Mouse (Mus musculus) stomach, embryonic 16.5 days (tissue): Measurements from ENCODE around the gene Wdfy1. TPM values are rescaled to one million over a fixed set of nuclear protein-coding genes. Genes with fewer than 3 reads are reported as not detected.

Experiments
- ATAC-seq: fragments of 200-750 bp; cut with Nextera tagmentation; 2 replicates; pipeline ENCODE4 v1.8.0; 2017; ENCODE audit warnings: moderate number of reproducible peaks, moderate TSS enrichment; ENCODE audit not compliant: insufficient read depth, low FRiP score
- H3K27ac ChIP-seq: fragments of 300-500 bp; sonication (generic); 2 replicates; pipeline ENCODE4 v1.5.1; 2014; ENCODE audit warnings: low read length
- H3K27me3 ChIP-seq: fragments of 300-500 bp; sonication (generic); 2 replicates; pipeline ENCODE4 v1.6.1; 2014; ENCODE audit warnings: low read length, control low read depth, mixed read lengths; ENCODE audit not compliant: control insufficient read depth, insufficient read depth
- H3K36me3 ChIP-seq: fragments of 300-500 bp; sonication (generic); 2 replicates; pipeline ENCODE4 v1.6.1; 2014; ENCODE audit warnings: low read length; ENCODE audit not compliant: control insufficient read depth, insufficient read depth
- H3K4me1 ChIP-seq: fragments of 300-500 bp; sonication (generic); 2 replicates; pipeline ENCODE4 v1.6.1; 2014; ENCODE audit warnings: low read length, control low read depth, mixed read lengths; ENCODE audit not compliant: control insufficient read depth, insufficient read depth
- H3K4me2 ChIP-seq: fragments of 300-500 bp; sonication (generic); 2 replicates; pipeline ENCODE4 v1.6.1; 2014; ENCODE audit warnings: low read depth, low read length, mixed read lengths
- H3K4me3 ChIP-seq: fragments of 300-500 bp; sonication (generic); replicated peaks from 2 replicates; pipeline ENCODE4 v1.5.1; 2014; ENCODE audit warnings: mild to moderate bottlenecking, low read length
- H3K9ac ChIP-seq: fragments of 300-500 bp; sonication (generic); 2 replicates; pipeline ENCODE4 v1.6.1; 2014; ENCODE audit warnings: low read length
- H3K9me3 ChIP-seq: fragments of 300-500 bp; sonication (generic); replicated peaks from 2 replicates; pipeline ENCODE4 v1.6.1; 2016; ENCODE audit warnings: low read length, control low read depth; ENCODE audit not compliant: control insufficient read depth
- WGBS: fragments of 180-500 bp; shearing (Covaris S2); extraction: QIAGEN DNeasy Blood & Tissue Kit; methylation state at CpG from one replicate; pipeline ENCODE4 v1.1.7; 2014; 5-methylcytosine and 5-hydroxymethylcytosine counted together
- polyA plus RNA-seq: library from polyadenylated mRNA; unstranded; fragments of >200 nt; fragmentation: Nextera tagmentation; extraction: Ambion mirVana; gene quantifications from 2 replicates; pipeline ENCODE4 v1.2.1, GENCODE M21; 2015

The Wdfy1 gene
- polyA plus RNA-seq, 1 experiment from 2014 or later = 41.8 TPM

DNA sequence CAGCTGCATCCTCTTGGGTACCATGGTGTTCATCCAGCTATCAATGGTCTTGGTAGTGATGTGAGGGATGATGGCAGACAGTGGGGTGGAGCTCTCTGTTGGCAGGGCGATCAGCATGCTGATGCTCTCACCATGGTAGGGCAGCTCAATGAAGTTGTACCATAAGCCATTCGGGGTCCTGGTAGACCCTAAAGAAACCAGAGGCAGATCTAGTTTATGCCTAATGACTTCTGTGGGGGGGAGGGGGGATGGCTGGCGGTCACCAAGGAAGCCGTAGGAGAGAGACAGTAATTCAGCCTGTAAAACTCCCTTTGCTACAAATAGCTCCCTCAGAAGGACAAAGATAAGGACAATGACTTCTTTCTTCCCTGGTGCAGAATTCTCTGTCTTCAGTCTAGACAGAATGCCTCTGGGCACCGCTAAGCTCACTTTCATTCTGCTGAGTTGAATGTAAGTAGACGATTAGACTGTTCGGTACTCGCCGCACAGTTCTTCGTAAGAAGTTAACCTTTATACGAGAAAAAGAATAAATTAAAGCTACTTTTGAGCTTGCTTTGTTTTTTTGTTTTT, 27.0 kb upstream of the Wdfy1 start:
- Histone ChIP-seq H3K27me3 (no peaks in the 10 kb centered on the region), H3K36me3 (no peaks in the 10 kb centered on the region), H3K9ac (no peak overlapping the region), H3K9me3 (no peaks in the 10 kb centered on the region), H3K4me1 (no peaks in the 10 kb centered on the region), H3K27ac (no peak overlapping the region), H3K4me2 (no peak overlapping the region), H3K4me3 (no peak overlapping the region)
- 85% methylated on average over 11 of the region's 11 CpGs for WGBS
- ATAC-seq = no peak

DNA sequence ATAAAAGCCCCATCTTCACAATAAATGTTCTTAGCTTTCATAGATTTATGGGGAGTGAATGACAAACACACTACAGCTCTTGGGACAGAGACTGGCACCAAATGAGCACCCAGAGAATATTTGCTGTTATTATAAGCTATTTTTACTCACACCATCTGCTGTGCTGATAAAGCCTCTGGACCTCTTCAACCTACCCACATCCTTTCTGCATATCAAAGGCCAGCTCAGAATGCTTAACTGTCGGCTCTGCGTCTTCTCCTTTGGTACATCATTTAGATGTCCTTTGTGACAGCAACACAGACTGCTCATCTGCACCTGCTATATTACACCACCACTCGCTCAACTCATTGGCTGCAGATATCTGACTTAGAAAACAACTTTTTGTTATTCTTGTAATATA, 21.1 kb upstream of the Wdfy1 start:
- Histone ChIP-seq H3K9me3 (no peaks in the 10 kb centered on the region), H3K36me3 (no peaks in the 10 kb centered on the region), H3K4me2 (no peak overlapping the region), H3K9ac (no peak overlapping the region), H3K27ac (no peak overlapping the region), H3K27me3 (no peaks in the 10 kb centered on the region), H3K4me3 (no peak overlapping the region), H3K4me1 (no peaks in the 10 kb centered on the region)
- WGBS = 90% methylated on average over 3 of the region's 3 CpGs
- no peak for ATAC-seq

DNA sequence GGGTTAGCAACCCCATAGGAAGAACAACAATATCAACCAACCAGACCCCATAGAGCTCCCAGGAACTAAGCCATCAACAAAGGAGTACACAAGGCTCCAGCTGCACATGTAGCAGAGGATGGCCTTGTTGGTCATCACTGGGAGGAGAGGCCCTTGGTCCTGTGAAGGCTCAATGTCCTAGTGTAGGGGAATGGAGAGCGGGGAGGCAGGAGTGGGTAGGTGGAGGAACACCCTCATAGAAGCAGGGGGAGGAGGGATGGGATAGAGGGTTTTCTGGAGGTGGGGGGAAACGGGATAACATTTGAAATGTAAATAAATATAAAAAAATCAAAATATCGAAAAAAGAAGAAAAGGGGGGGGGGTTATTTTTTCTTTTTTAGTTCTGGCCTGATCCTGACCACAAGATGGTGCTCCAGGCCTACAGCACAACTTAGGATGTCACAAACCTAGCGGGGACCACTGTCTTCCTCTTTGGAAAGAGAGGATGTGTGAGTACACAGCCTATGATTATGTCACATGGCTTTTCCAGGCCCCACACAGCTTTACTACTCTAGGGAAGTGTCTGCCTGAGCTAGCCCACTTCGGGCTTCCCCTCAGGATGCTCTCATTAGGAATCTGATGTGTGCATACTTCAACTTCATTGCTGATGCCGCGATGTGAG, 10.5 kb upstream of the Wdfy1 start:
- Histone ChIP-seq H3K4me3 (no peak overlapping the region), H3K4me2 (no peak overlapping the region), H3K4me1 (no peaks in the 10 kb centered on the region), H3K27ac (no peak overlapping the region), H3K36me3 (peaks cover 10% of the 10 kb centered on the region), H3K9me3 (no peaks in the 10 kb centered on the region), H3K9ac (no peak overlapping the region), H3K27me3 (no peaks in the 10 kb centered on the region)
- no peak; the same call in 1 of the 2 replicates for ATAC-seq
- WGBS = 64% methylated on average over 7 of the region's 7 CpGs

DNA sequence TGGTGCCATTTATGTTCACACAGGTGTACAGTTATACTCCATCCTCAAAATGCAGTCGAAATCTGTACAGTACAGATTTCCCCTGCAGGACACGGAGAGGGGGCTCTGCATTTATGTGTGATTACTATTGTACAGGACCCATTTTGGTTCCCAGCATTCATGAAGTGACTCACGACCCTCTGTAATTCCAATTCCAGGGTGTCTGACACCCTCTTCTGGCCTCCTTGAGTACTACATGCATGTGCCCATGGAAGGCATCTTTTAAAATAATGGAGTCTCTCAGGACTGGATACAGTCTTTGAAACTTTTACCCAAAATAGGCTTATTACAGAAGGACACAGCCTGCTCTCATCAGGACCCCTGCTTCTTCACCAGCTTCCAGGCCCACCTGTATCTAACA, 6.5 kb upstream of the Wdfy1 start:
- Histone ChIP-seq H3K4me1 (no peaks in the 10 kb centered on the region), H3K4me3 (no peak overlapping the region), H3K27me3 (no peaks in the 10 kb centered on the region), H3K36me3 (peaks cover 18% of the 10 kb centered on the region), H3K27ac (no peak overlapping the region), H3K9me3 (no peaks in the 10 kb centered on the region), H3K9ac (no peak overlapping the region), H3K4me2 (no peak overlapping the region)
- no peak for ATAC-seq
- 81% methylated on average over 3 of the region's 3 CpGs for WGBS

DNA sequence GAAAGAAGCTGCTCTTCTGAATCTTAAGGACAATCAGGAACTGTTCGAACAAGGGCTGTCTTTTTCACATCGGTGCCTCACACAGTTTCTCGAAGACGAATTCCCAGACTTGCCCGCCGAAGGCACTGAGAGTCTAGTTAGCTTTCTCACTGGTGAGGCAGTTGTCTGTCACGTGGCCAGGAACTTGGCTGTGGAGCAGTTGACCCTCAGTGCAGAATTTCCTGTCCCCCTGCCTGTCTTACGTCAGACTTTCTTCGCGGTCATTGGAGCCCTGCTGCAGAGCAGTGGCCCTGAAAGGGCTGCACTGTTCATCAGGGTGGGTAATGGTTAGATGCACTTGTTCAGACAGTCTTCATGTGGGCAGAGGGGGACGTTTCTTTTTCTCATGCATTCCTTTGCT, 2.1 kb upstream of the Wdfy1 start:
- no peaks in the 10 kb centered on the region for H3K27me3 ChIP-seq
- H3K36me3 ChIP-seq = peaks cover 18% of the 10 kb centered on the region
- no peak overlapping the region for H3K4me2 ChIP-seq
- no peak overlapping the region for H3K27ac ChIP-seq
- 84% methylated on average over 11 of the region's 11 CpGs for WGBS
- no peaks in the 10 kb centered on the region for H3K9me3 ChIP-seq
- no peak for ATAC-seq
- H3K9ac ChIP-seq = no peak overlapping the region
- H3K4me3 ChIP-seq = no peak overlapping the region
- H3K4me1 ChIP-seq = no peaks in the 10 kb centered on the region

DNA sequence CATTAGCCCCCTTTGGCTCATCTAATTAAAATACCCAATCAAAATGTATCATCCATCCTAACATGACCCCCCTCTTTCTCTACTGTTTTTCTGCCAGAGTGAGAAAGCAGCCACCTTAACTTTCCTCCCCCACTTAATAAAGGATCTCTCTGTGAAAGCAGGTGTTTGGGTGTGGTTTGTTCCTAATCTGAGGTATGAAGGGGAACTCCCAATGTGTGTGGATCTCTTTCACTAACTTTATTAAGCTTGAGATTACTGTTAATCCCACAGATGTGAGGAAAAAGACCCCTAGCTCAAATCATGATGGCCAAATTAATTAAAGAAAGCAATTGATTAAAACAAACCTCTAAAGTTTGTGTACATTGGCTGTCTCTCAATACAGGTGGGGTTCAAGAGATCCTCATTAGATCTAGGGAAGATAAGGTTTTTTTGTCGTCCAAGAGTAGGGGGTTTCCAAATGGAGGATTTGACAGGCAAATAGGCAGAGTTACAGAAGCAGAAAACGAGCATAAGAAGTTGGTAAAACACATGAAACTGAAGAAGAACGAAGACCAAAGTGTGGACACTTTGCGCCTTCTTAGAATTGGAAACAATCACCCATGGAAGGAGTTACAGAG, 1.7 kb downstream of the Wdfy1 start:
- no peak for ATAC-seq

DNA sequence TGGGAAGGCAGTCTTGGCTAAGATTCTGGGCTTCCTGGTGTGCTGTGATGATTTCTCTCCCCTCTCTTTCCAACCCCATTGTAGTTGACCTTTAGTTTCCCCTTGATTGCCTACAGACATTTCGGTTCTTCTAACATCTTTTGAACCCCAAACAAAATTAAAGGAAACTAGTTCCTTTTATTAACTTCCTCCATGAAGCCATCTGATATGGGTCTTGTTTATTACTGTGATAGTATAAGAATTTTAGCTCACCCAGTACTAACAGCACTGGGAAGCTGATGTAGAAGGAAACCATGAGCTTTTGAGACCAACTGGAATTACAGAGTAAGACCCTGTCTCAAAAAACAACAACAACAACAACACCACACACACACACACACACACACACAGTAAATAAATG, 7.7 kb downstream of the Wdfy1 start:
- no peaks in the 10 kb centered on the region for H3K36me3 ChIP-seq
- no peak for ATAC-seq
- 61% methylated on average over 1 of the region's 1 CpGs for WGBS
- H3K27ac ChIP-seq = no peak overlapping the region
- no peaks in the 10 kb centered on the region for H3K9me3 ChIP-seq
- H3K27me3 ChIP-seq = no peaks in the 10 kb centered on the region
- H3K4me3 ChIP-seq = no peak overlapping the region
- no peak overlapping the region for H3K9ac ChIP-seq
- H3K4me1 ChIP-seq = no peaks in the 10 kb centered on the region
- H3K4me2 ChIP-seq = no peak overlapping the region

More for the DNA sequence above, 1.7 kb downstream of the Wdfy1 start:
- no peak overlapping the region for H3K9ac ChIP-seq
- no peaks in the 10 kb centered on the region for H3K4me1 ChIP-seq
- no peak overlapping the region for H3K4me2 ChIP-seq
- no peaks in the 10 kb centered on the region for H3K9me3 ChIP-seq
- H3K27me3 ChIP-seq = no peaks in the 10 kb centered on the region
- no peaks in the 10 kb centered on the region for H3K36me3 ChIP-seq
- 68% methylated on average over 4 of the region's 4 CpGs for WGBS
- H3K4me3 ChIP-seq = no peak overlapping the region
- no peak overlapping the region for H3K27ac ChIP-seq

DNA sequence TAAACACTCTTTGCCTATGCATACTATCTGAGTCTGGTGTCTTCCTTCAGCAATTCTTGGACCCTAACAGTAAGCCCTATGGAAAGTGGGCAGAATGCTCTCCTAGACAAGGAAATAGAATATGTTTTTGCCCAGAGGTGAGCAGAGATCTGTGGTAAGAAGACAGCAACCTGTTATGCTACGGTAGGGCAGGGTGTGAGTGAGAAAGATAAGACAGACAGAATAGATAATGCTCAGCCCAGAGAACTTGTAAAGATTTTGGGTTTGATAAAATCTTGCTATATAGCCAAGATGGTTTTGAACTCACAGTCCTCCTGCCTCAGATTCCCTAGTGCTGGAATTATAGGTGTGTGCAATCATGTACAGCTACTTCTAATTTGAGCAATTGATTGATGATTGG, 11.5 kb downstream of the Wdfy1 start:
- Histone ChIP-seq H3K9me3 (no peaks in the 10 kb centered on the region), H3K4me3 (no peak overlapping the region), H3K4me1 (peaks cover 18% of the 10 kb centered on the region; the same call in 1 of the 2 replicates), H3K27me3 (no peaks in the 10 kb centered on the region), H3K27ac (no peak overlapping the region), H3K9ac (no peak overlapping the region), H3K4me2 (no peak overlapping the region), H3K36me3 (no peaks in the 10 kb centered on the region)
- ATAC-seq = no peak
- WGBS = 73% methylated on average over 1 of the region's 1 CpGs

DNA sequence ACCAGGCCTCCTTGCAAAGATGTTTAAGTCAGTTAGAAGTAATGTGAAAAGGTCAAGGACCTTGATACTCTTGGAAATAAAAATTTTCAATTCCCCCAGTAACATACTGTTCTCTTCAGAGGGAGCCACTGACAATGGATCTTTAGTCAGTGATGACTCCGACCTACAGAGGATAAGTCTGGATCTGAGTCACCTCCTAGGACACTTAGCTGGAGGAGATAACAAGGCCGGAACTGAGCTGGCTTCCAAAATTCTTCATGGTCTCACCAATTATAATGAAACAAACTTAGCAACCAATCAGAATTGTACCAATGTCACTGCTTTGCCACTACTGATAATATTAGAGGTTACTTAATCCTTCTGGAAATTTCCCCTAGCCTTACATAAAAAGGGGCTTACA, 11.9 kb downstream of the Wdfy1 start:
- Histone ChIP-seq H3K27ac (no peak overlapping the region), H3K9ac (no peak overlapping the region), H3K4me3 (no peak overlapping the region), H3K9me3 (no peaks in the 10 kb centered on the region), H3K4me2 (no peak overlapping the region), H3K36me3 (no peaks in the 10 kb centered on the region), H3K27me3 (no peaks in the 10 kb centered on the region), H3K4me1 (peaks cover 18% of the 10 kb centered on the region; the same call in 1 of the 2 replicates)
- ATAC-seq = no peak
- 89% methylated on average over 2 of the region's 2 CpGs for WGBS
